Mouse (Mus musculus): ENCODE data around the gene Aqp3.
A peak's percentile ranks its signal among the peaks of the same experiment; 100 is the strongest.
"Not testable (repeated sequence)": the region's sequence is repeated elsewhere in the genome, so short reads cannot be mapped to it uniquely, and the experiment has no call there.

The Aqp3 gene

DNA sequence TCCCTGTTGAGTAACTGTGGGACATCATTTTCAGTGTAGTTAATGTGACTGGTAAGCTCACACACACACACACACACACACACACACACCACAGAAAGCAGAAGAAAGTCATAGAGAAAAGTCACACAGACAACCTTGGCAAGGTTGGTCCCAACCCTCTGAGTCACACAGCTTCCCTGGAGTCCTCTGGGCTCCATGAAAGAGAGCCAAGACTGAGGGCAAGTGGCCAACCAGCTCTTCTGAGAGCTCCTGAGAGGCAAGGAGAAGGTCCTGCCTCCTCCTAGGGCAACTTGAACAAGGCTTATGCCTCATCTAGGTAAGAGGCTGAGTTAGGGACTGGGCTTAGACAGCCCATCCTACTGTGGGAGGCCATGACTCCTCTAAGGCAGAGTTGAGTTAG lies 4.9 kb upstream of the Aqp3 start:
- no peak for DNase-seq (ENCODE audit: low spot score)

DNA sequence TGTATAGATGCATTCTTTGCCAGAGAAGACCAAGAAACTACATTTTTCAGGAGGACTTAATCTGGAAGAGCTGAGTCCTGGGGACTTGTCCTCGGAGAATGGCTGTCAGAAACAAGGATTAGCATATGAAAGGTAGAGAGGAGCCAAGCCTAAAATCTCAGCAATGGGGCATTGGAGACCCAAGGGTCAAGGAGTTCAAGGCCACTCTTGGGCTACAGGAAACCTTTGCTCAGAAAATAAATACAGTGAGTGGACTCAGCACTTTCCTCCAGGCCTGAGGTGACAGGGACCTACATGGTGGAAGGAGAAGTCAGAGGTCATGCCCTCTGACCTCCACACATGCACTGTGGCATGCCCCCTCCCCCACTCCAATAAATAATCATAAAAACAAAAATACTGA lies 3.0 kb upstream of the Aqp3 start:
- DNase-seq (ENCODE audit: low spot score), result no peak

DNA sequence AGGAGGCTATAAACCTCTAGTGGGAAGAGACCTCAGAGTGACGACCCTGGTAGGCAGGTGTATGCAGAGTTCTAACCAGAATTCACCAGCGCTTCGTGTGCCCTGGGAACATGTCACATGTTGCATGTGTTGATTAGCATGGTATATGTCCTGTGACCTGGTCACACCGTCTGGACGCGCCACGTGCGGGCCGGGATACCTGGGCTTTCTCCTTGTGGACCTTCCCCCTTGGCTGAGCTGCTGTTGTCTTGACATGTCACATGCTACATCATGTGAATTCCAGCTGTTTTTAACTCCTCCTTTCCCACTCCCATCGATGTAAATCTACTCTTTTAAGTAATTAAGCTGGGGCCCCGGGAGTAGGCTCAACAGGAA lies 581 bp upstream of the Aqp3 start:
- DNase-seq (ENCODE audit: low spot score), result no peak

DNA sequence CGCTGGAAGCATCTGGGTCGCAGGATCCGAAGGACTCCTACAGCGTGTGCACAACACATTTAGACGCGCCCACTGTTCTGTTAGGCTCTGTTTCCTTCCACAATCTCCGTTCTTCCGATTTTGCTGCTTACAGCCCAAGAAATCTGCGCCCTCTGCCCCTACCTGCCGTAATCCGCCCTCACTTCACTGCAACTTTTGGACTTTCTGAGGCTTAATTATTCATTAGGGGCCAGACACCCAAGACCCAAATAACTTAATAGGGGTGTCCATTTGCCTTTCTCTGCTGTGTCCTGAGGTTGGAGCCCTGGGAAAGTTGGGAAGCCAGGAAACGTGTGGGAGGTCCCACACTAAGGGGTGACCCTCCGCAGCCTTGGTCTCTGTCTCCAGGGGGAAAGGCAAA lies 602 bp downstream of the Aqp3 start:
- no peak for DNase-seq (ENCODE audit: low spot score)

DNA sequence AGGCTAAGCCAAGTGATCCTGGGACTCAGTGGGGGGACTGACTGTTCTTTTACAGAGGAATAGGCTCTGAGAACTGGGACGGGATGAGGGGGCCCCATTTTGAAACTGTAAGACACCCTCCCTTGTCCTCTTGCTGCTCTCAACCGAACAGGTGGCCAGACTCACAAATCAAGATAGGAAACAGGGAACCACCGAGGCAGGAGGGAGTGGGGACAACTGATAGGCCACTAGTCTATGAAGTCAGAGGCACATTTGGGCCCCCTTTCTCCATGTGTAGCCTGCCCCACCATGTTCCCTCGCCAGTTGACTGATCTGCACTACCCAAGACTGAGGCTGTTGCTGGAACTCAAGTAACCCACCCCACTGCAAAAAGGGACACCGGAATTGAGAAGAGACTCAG lies 1.2 kb downstream of the Aqp3 start:
- peak; percentile 67 for DNase-seq (ENCODE audit: low spot score)

DNA sequence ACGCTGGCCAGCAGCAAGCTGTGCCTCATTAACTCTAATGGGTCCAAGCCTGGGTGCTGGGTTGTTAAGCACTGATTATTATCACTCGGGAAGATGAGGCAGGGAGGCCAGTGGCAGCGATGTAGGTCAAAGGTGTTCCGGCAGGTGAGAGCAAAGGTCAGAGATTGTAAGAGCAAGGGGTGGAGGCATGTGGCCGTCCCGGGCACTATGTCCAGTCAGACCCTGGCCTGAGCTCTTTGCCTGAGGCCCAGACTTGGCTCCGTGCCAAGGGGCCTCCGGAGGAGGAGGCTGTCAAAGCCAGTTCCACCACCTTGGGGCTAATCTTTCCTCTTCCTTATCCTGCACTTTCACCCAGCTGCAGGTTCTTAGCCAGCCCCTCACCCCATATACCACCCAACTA lies 1.8 kb downstream of the Aqp3 start:
- DNase-seq (ENCODE audit: low spot score), result no peak

DNA sequence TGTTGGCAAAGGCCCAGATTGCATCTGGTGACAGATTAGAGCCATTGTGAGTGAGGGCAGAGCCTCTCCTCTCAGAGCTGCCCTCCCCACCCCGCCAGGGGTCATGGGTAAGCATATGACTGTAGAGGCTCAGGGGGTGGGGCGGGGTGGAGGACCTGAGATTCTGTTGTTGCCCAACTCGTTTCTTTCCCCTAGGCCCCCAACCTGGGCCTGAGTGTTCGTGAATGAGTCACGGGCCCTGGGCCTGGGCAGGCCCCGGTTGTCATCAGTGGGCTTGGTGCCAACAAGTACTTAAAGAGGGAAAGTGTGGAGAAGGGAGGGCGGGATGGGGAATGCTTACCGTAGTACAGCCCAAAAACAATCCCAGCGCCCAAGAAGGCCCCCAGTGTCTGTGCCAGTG lies 3.6 kb downstream of the Aqp3 start:
- DNase-seq (ENCODE audit: low spot score), result no peak

DNA sequence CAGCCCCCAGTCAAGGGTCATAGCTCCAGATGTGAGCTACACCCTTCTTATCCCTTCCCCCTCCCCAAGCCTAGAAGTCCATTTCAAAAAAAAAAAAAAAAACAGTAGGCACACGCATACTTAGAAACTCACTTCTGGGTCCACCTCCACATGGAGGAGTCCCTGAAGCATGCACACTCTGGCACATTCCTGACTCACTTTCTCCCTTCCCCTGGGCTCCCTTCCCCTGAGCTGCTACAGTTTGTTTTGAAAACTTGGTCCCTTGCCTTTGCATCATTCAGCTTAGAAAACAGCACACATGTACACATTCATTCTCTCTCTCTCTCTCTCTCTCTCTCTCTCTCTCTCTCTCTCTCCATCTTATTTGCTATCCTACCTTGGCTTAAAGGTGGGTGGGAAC lies 5.0 kb downstream of the Aqp3 start:
- no peak for DNase-seq (ENCODE audit: low spot score)

DNA sequence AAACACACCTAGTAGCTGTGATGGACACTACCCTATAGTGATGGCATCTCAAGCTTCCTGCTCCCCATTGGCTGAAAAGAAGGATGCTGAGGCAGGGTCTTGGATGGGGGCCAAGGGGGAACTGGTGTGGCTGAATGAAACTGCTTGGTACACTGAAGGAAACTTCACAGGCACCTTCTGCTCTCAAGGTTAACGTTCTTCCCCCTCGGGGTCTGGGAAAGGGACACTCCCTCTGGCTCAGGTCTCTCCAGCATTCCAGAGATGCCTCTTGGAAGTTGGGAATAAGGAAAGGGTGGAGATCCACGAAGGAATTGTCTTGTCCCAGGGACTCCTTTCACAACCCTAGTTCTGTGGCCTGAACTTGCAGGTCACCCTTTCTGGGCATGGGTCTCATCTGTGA lies 6.6 kb downstream of the Aqp3 start:
- DNase-seq (ENCODE audit: low spot score), result no peak

DNA sequence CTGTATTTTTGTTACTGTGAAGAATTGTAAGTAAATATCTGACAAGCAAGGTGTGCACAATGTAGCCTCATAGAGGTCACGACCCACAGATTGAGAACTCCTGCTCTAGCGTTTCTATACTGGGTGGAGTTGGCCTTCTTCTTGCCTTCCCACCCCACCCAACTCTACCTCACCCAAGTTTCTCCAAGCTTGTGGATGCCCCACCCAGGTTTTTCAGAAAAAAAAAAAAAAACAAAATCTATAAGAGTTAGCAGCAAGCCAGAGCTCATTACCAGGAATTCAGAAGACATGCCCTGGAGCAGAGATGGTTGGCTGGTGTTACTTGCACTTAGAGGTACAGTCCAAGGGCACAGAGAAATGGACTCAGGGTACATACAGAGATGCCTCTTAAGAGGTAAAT lies 8.3 kb downstream of the Aqp3 start:
- peak; percentile 70 for DNase-seq (ENCODE audit: low spot score)

DNA sequence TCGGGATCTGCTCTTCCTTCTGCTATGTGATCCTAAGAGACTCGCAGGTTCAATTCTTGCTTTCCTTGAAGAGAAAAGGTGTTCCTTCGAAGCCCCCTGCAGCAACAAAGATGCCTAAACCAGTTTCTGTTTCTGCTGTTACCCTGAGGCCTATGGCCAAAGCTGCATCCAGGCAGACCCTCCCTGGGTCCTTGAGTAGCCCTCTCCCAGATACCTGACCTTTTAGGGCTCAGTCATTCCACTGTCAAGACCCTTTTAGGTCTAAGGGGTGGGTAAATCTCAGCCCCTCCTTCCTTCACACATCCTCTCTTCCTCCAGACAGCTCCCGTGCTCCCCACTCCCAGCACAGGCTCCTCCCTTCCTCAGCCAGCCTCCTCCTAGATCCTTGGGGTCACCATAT lies 8.8 kb downstream of the Aqp3 start:
- no peak for DNase-seq (ENCODE audit: low spot score)

DNA sequence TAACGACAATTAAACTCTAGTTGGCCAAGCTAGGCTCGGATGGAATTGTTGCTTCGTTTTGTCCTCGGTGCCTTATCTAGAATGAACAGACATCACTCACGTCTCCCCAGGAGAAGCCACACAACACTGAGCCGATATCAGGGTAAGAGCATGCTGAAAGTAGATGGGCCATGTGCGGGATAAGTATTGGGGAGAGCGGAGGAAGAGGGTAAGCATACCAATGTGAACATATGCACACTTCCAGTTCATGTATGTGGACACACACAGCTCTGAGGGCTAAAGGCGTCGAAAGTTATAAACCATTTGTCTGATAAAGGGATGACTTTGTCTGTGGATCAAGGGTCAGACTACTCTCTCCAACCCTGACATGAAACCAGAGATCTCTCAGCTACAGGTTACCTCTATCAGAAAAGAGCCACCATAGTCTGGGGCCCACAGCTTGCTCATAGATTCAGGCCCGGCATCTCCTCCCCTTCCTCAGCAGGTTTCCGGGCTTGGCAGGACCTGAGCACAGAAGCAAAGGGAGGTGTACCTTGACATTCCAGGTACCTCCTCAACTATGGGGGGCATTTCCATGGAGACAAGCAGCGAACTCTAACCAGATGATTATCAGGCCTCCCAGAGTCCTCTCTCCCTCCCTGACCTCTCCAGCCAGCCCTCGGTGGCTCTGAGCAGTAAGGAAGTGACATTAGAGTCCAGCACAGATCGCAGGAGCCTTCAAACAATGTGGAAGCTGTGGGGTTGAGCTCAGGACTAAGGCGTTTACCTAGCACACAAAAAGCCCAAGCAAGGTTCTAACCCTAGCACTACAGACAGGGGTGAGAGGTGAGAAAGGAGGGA lies 10.3 kb downstream of the Aqp3 start:
- DNase-seq (ENCODE audit: low spot score), result peak; percentile 88

DNA sequence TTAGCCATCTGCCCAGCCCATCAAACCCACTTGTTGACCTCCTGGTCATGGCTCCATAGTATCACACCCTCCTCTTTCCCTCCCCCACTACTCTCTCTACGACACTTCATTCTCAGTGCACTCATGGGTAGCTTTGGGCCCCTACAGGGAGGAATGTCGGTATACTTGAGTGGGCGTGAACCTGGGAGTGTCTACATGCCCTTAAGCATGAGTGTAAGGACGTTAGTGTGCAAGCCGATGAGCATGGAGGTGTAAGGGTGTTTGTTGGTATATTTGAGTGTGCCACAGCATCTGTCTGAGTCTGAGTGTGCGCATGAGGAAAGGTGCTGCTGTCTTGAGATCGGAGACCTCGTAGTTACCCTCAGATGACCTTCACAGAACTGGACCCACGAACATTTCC lies 11.0 kb downstream of the Aqp3 start:
- DNase-seq (ENCODE audit: low spot score), result peak; percentile 72

DNA sequence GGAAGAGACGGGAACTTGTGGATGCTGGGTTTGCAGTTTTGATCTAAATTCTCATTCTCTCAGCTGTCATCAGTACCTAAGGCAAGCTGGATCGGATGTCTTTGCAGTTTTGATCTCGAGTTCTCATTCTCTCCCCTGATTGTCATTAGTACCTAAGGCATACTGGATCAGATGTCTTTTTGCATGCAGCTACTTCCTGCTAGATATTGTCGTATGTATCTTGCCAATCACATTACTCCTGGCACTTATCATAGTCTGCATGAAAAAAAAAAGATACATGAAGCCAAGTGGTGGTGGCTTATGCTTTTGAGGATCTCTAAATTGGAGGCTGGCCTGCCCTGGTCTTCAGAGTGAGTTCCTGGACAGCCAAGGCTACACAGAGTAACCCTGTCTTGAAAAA lies 13.2 kb downstream of the Aqp3 start:
- no peak for DNase-seq (ENCODE audit: low spot score)

DNA sequence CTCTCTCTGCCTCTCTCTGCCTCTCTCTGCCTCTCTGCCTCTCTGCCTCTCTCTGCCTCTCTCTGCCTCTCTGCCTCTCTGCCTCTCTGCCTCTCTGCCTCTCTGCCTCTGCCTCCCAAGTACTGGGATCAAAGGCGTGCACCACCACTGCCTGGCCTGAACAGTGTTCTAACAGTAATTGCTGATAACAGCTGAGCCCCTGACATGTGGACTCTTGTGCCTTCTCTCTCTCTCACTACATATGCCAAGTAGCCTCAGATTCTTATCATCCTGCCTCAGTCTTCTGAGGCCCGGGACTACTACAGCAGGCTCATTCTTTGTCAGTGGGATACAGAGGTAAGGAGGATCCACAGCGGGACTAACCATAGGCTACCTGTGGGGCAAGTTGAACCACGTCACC lies 15.2 kb downstream of the Aqp3 start:
- DNase-seq (ENCODE audit: low spot score), result not testable (repeated sequence)

DNA sequence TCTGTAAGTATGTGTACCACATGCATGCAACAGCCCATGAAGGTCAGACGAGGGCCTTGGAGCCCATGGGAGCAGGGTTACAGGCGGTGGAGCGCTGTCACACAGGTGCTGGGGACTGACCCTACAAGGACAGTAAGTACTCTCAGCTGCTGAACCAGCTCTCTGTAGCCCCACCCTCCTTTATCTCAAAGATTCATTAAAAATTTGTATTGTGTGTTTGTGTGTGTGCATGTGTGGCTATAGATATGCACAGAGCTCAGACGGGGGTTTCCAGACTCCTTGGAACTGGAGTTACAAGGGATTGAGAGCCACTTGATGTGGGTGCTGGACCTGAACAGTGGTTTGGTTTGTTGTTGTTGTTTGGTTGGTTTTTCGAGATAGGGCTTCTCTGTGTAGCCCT lies 16.2 kb downstream of the Aqp3 start:
- peak; percentile 64 for DNase-seq (ENCODE audit: low spot score)

DNA sequence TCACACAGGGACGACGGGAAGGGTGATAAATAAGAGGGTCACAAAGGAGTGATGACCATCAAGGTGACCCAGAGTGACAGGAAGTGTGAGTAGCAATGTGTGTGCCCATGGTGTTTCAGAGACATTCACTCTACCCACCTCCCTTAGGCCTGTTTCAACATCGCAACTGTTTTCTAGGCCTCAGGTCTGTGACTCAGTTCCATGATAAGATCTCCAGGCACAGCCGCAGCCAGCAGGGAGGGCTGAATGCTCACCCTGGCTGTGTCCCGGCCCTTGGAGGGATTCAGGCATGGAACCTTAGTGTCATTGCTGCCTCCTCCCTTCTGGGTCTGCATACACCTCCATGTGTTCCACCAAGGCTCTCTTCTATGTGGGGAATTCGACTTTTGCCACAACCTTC lies 19.3 kb downstream of the Aqp3 start:
- DNase-seq (ENCODE audit: low spot score), result no peak

DNA sequence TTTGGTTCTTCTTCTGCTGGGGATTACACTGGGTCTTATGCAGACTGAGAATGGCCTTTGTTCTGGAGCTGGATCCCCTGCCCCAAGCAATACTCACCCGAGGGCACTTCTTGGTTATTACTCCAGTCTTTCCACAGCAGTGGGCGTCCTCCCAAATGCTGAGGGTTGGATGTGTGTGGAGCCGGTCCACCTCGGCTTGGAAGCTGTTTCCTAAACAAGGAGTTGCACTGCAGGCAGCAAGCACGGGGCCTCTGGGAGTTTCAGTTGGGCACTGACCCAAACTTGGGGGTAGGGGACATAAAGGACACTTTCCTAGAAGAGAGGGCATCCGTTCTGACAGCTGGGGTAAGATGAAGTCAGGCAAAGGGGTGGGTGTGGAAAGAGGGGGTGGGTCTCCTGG lies 23.5 kb downstream of the Aqp3 start:
- no peak for DNase-seq (ENCODE audit: low spot score)

DNA sequence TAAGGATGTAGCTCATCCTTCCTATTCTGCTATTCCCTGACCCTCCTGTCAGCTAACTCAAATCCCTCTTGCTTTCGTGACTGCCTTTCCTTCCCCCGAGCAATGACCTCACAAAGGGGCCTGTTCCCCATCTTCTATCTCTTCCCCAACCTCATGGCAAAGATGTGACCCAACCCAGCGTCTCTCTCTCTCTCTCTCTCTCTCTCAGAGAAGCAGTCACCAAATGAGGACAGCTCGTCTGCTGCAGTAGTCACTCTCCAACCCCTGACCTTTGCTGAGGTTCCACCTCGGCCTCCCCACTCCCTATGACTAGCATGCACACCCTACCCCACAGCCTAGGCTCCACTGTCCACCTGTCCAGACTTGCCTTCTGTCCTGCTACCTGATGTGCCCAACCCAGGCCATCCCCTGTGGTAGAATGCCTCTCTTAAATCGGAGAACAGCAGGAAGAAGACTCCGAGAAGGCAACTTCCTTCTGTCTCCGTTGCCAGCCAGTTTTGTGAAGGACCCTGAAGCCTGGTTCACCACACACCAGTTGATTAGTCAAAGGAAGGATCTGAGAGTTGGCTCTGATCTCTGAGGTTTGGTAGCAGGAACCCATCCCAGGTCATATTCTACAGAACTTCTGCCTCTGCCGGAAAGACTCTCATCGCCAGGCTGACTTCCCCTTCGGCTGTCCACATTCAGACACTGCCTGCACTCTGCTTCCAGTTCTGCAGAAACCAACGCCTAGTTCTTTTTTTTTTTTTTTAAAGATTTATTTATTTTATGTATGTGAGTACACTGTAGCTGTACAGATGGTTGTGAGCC lies 24.8 kb downstream of the Aqp3 start:
- no peak for DNase-seq (ENCODE audit: low spot score)

DNA sequence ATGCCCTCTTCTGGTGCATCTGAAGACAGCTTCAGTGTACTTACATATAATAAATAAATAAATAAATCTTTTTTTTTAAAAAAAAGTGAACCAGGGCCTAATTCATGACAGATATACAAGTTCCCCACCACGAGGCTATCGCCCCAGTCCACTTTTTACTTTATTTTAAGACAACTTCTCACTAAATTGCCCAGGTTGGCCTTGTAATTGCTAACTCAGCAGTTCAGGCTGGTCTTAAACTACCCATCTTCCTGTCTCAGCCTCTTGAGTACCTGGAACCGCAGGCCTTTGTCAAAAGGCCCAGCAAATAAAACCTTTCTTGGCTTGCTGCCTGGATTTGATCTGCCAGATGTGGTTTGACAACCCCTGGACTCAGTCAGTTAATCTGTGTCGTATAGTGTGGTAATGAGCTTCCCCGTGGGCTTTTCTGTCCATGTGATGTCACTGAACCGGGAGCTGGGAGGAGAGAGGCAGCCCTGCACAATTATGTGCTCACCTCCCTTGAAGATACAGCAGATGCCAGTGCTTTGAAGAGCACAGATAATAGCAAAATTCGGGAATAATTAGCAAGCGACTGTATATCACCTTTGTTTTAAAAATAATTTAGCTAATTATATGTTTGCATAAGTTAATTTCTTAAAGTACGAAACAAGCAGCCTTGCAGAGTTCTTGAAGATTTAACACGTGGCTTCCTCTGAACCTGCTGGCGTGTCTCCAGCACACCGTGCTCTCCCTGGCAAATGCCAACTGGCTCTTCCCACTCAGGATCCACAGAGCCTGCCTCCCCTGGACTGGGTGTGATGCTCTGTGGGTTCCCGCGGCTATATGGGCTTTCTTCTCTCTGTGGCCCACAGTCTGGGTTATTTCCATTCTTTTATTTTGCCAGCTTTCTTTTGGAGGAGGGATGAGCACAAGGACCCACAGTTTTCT lies 26.2 kb downstream of the Aqp3 start:
- DNase-seq (ENCODE audit: low spot score), result no peak

DNA sequence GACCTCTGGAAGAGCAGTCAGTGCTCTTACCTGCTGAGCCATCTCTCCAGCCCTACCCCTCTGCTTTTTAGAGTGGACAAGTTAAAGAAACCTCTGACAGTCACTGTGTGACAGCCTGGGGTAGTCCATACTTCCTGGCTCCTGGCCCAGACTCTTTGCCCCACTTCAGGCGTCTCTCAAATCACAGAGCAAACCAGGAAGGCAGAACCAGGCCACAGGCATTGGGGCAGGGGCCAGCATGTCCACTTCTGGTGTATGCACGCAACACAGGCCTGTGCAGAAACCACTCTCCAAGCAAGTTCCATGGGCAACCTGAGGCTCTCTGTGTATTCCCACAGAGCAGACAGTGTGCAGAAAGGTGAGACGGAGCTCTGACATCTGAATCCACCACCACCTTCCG lies 32.8 kb downstream of the Aqp3 start:
- DNase-seq (ENCODE audit: low spot score), result no peak

DNA sequence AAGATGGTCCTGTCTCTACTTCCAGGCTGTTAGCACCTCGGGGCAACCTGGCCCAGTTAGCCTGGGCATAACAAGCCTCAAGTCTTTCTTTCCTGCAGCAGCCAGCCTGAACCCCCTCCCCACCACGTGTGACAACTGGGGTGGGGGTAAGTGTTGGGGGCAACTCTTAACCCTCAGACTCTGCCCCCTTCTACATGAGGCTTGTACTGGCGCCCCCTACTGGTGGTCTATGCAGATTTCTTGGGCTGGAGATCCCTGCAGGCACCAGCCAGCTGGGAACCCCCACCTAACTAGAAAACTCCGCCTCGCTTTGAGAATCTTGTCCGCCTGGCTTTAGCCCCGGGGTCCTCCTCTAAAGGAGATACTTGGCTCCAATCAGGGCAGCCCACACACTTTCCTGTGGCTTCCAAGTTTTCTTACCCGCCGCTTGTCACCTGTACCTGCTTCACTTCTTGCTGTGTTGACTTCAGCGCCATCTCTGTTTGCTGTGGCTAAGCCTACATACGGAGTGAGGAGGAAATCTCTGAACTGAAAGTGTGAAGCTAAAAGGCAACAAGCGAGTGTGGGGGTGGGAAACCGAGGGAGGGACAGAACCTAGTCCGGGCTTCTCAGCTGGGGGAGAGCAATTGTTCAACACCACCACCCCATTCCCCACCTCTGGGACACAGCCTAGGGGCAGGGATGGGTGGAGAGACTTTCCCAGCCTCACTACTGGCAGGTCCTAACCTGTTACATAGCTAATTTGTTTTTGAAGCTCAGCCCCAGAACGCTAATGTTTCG lies 33.9 kb downstream of the Aqp3 start:
- no peak for DNase-seq (ENCODE audit: low spot score)

Data from c-Kit-positive CD71-positive TER-119-positive erythroid progenitor cells, embryonic 14.5 days (primary cell).